Mouse (Mus musculus) cerebellum, adult 11 months (tissue): ENCODE data around the gene Ubp1.

Experiments used
- DNase-seq: peaks from one replicate; pipeline ENCODE4 v3.0.0; 2022

The Ubp1 gene

GRCm38 (mm10) chr9:114019012-114019762 is 88.5 kb downstream of the Ubp1 start:
- no peak for DNase-seq

- no peak for DNase-seq
Measured at GRCm38 (mm10) chr9:114022141-114022540, 91.4 kb downstream of the Ubp1 start.

- DNase-seq, result no peak
Measured at GRCm38 (mm10) chr9:114025182-114025581, 94.4 kb downstream of the Ubp1 start.

- DNase-seq, result no peak
Measured at GRCm38 (mm10) chr9:114025846-114026245, 95.1 kb downstream of the Ubp1 start.

- DNase-seq, result peak; percentile 88
Measured at GRCm38 (mm10) chr9:114026261-114026934, 95.7 kb downstream of the Ubp1 start.
